Mouse (Mus musculus) CD4-positive, CD25-positive, alpha-beta regulatory T cell, adult 4 months (primary cell): ENCODE measurements around the gene Ppp2r1b. TPM values are rescaled to one million over a fixed set of nuclear protein-coding genes. Genes with fewer than 3 reads are reported as not detected.

Experiments used
- ATAC-seq: one replicate; pipeline ENCODE4 v1.8.0; 2017
- polyA plus RNA-seq, 2 experiments: library from polyadenylated mRNA; unstranded; fragments of 100-300 nt; shearing (Covaris generic); gene quantifications; one replicate each; pipeline ENCODE4 v1.2.1; 2017

Gene Ppp2r1b
- polyA plus RNA-seq, 2 experiments from 2014 or later, result 58.6 to 79.7 TPM

GRCm38 (mm10) chr9:50841079-50841789 is 3.9 kb upstream of the Ppp2r1b start:
- ATAC-seq, result peak; percentile 65

- ATAC-seq, result no peak
Observed at GRCm38 (mm10) chr9:50845547-50845946, 446 bp downstream of the Ppp2r1b start.

GRCm38 (mm10) chr9:50847133-50847532 is 2.0 kb downstream of the Ppp2r1b start:
- no peak for ATAC-seq

- no peak for ATAC-seq
Observed at GRCm38 (mm10) chr9:50847606-50848368, 2.7 kb downstream of the Ppp2r1b start.

- no peak for ATAC-seq
Observed at GRCm38 (mm10) chr9:50848821-50849220, 3.7 kb downstream of the Ppp2r1b start.

GRCm38 (mm10) chr9:50849249-50849648 is 4.1 kb downstream of the Ppp2r1b start:
- peak; percentile 62 for ATAC-seq

- no peak for ATAC-seq
Observed at GRCm38 (mm10) chr9:50849755-50850154, 4.7 kb downstream of the Ppp2r1b start.

- no peak for ATAC-seq
Observed at GRCm38 (mm10) chr9:50850271-50850670, 5.2 kb downstream of the Ppp2r1b start.

- no peak for ATAC-seq
Observed at GRCm38 (mm10) chr9:50850713-50851112, 5.6 kb downstream of the Ppp2r1b start.

GRCm38 (mm10) chr9:50852634-50853349 is 7.7 kb downstream of the Ppp2r1b start:
- peak; percentile 31 for ATAC-seq

- ATAC-seq, result no peak
Observed at GRCm38 (mm10) chr9:50854376-50854775, 9.3 kb downstream of the Ppp2r1b start.

- ATAC-seq, result no peak
Observed at GRCm38 (mm10) chr9:50855133-50855766, 10.1 kb downstream of the Ppp2r1b start.

- no peak for ATAC-seq
Observed at GRCm38 (mm10) chr9:50855780-50856179, 10.7 kb downstream of the Ppp2r1b start.

- peak; percentile 86 for ATAC-seq
Observed at GRCm38 (mm10) chr9:50856341-50857081, 11.4 kb downstream of the Ppp2r1b start.

GRCm38 (mm10) chr9:50857082-50857641 is 12.1 kb downstream of the Ppp2r1b start:
- ATAC-seq, result peak; percentile 60

- ATAC-seq, result no peak
Observed at GRCm38 (mm10) chr9:50858681-50859080, 13.6 kb downstream of the Ppp2r1b start.

GRCm38 (mm10) chr9:50861119-50861839 is 16.2 kb downstream of the Ppp2r1b start:
- ATAC-seq, result no peak

- peak; percentile 73 for ATAC-seq
Observed at GRCm38 (mm10) chr9:50863824-50864223, 18.7 kb downstream of the Ppp2r1b start.

- no peak for ATAC-seq
Observed at GRCm38 (mm10) chr9:50864877-50865276, 19.8 kb downstream of the Ppp2r1b start.

GRCm38 (mm10) chr9:50865803-50866202 is 20.7 kb downstream of the Ppp2r1b start:
- ATAC-seq, result peak; percentile 50

GRCm38 (mm10) chr9:50867015-50867414 is 21.9 kb downstream of the Ppp2r1b start:
- no peak for ATAC-seq
